Mouse (Mus musculus) liver, embryonic 13.5 days (tissue): ENCODE results near the gene Tmem117. TPM values are rescaled to one million over a fixed set of nuclear protein-coding genes. Genes with fewer than 3 reads are reported as not detected.

Experiments used
- ATAC-seq: fragments of 200-750 bp; cut with Nextera tagmentation; 2 replicates; pipeline ENCODE4 v1.8.0; 2017; ENCODE audit warnings: low read depth, mild to moderate bottlenecking, moderate number of reproducible peaks, moderate library complexity
- DNase-seq: peaks from one replicate; pipeline ENCODE4 v3.0.0; 2022
- H3K27ac ChIP-seq: fragments of 300-500 bp; sonication (generic); 2 replicates; pipeline ENCODE4 v1.5.1; 2015; ENCODE audit warnings: moderate library complexity, mild to moderate bottlenecking, inconsistent platforms
- H3K27me3 ChIP-seq: fragments of 300-500 bp; sonication (generic); 2 replicates; pipeline ENCODE4 v1.6.1; 2015; ENCODE audit warnings: mild to moderate bottlenecking, inconsistent platforms
- H3K36me3 ChIP-seq: fragments of 300-500 bp; sonication (generic); 2 replicates; pipeline ENCODE4 v1.6.1; 2015; ENCODE audit warnings: mild to moderate bottlenecking, inconsistent platforms
- H3K4me1 ChIP-seq: fragments of 300-500 bp; sonication (generic); replicated peaks from 2 replicates; pipeline ENCODE4 v1.6.1; 2015; ENCODE audit warnings: inconsistent platforms
- H3K4me2 ChIP-seq: fragments of 300-500 bp; sonication (generic); 2 replicates; pipeline ENCODE4 v1.6.1; 2015; ENCODE audit warnings: inconsistent platforms, mild to moderate bottlenecking, moderate library complexity
- H3K4me3 ChIP-seq: fragments of 300-500 bp; sonication (generic); replicated peaks from 2 replicates; pipeline ENCODE4 v1.5.1; 2015; ENCODE audit warnings: mild to moderate bottlenecking, inconsistent platforms
- H3K9ac ChIP-seq: fragments of 300-500 bp; sonication (generic); 2 replicates; pipeline ENCODE4 v1.6.1; 2015; ENCODE audit warnings: mild to moderate bottlenecking, inconsistent platforms
- H3K9me3 ChIP-seq: fragments of 300-500 bp; sonication (generic); replicated peaks from 2 replicates; pipeline ENCODE4 v1.6.1; 2016; ENCODE audit warnings: inconsistent platforms
- WGBS: fragments of 180-500 bp; shearing (Covaris S2); methylation state at CpG from one replicate; pipeline ENCODE4 v1.1.7; 2015; ENCODE audit not compliant: insufficient replicate concordance; 5-methylcytosine and 5-hydroxymethylcytosine counted together
- polyA plus RNA-seq: library from polyadenylated mRNA; unstranded; fragments of >200 nt; fragmentation: Nextera tagmentation; extraction: Ambion mirVana; gene quantifications from 2 replicates; pipeline ENCODE4 v1.2.1, GENCODE M21; 2015

Tmem117 gene
- polyA plus RNA-seq, 1 experiment from 2014 or later = 0.07 TPM

DNA sequence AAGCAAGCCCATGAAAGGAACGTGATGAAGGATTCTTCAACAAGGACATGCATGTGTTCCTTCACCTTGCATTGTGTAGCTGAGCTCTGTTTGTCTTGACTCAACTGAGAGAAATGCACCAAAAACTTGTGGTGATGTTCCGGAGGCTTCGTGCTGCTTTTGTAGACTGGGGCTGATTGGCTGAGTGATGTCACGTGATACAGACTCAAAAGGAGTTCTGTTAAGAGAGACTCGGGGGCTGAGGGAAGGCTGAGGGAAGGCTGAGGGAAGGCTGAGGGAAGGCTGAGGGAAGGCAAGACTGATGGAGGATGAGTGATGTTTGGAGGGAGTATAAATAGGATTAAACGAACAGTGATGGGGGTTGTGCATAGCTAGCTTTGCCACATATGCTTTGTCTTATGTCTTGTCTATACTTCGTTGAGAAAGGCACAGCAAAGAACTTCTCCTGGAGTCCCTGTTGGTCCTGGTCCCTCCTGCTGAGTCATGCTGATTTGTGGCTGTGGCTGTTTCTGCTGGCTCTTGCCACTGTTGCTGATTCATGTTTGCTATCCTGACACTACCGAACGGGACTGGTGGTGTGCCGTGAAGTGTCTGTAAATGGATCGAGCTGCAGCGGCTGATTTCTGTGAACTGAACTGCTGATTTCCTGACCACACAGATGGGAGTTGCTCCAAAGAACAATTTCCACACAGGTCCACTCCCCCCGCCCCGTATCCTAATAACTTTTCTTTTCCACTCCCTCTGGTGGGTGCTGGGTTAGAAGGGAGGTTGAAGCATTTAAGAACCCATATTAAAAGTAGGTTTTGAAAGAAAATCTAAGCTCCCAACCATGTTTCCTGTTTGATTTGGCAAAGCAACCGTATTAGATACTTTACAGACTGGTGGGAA, 185.4 kb downstream of the Tmem117 start:
- Histone ChIP-seq H3K36me3 (no peaks in the 10 kb centered on the region), H3K9ac (no peak overlapping the region), H3K4me1 (no peaks in the 10 kb centered on the region), H3K4me3 (no peak overlapping the region), H3K4me2 (no peak overlapping the region), H3K27ac (no peak overlapping the region), H3K27me3 (no peaks in the 10 kb centered on the region), H3K9me3 (0 out of 2 replicates have a peak, but pooled peaks cover 8% of the 10 kb centered on the region)
- WGBS = 71% methylated on average over 15 of the region's 15 CpGs
- no peak for DNase-seq
- no peak for ATAC-seq

DNA sequence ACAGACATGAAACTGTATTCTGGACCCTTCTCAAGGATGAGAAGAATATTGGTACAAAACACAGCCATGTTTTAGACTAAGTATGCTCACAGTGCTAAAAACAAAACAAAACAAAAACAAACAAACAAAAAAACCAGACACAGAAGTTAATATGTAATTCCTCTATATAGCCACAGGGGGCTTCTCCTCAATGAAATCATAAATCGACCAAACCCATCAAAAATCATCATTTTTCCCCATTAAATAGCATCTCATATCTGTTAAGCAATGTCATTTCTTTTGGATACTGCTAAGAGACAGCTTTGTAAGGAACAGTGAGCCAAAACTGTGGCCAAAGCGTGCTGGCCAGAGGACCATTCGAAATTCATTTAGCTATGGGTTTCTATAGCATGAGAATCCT, 206.6 kb downstream of the Tmem117 start:
- H3K27me3 ChIP-seq = no peaks in the 10 kb centered on the region
- ATAC-seq (no peak), DNase-seq (no peak)
- H3K27ac ChIP-seq = no peak overlapping the region
- H3K4me3 ChIP-seq = no peak overlapping the region
- H3K36me3 ChIP-seq = no peaks in the 10 kb centered on the region
- H3K4me1 ChIP-seq = no peaks in the 10 kb centered on the region
- no peak overlapping the region for H3K4me2 ChIP-seq
- WGBS = 51% methylated on average over 3 of the region's 3 CpGs
- H3K9ac ChIP-seq = no peak overlapping the region
- peaks cover 7% of the 10 kb centered on the region; the same call in 1 of the 2 replicates for H3K9me3 ChIP-seq

DNA sequence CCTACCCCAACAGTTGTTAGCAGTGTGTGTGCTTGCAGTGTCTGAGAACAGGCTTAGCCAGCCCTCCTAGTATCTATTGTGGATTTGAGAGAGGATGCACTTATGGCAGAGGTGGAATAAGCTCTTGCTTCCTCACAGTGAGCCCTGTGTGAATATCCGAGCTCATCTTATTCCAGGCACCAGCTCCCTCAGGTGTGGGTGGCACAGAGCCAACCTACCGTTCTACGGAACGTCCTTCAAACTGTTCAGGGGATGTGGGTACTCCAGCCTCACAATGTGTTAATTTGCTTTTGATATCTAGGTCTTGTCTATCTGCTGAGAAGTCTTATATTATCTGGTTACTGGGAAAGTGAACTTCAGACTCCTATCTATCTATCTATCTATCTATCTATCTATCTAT, 209.6 kb downstream of the Tmem117 start:
- 75% methylated on average over 4 of the region's 4 CpGs for WGBS
- no peaks in the 10 kb centered on the region for H3K27me3 ChIP-seq
- H3K9me3 ChIP-seq = peaks cover 9% of the 10 kb centered on the region; the same call in 1 of the 2 replicates
- no peak overlapping the region for H3K4me3 ChIP-seq
- ATAC-seq (no peak), DNase-seq (no peak)
- no peak overlapping the region for H3K27ac ChIP-seq
- no peaks in the 10 kb centered on the region for H3K4me1 ChIP-seq
- H3K4me2 ChIP-seq = no peak overlapping the region
- no peak overlapping the region for H3K9ac ChIP-seq
- no peaks in the 10 kb centered on the region for H3K36me3 ChIP-seq

DNA sequence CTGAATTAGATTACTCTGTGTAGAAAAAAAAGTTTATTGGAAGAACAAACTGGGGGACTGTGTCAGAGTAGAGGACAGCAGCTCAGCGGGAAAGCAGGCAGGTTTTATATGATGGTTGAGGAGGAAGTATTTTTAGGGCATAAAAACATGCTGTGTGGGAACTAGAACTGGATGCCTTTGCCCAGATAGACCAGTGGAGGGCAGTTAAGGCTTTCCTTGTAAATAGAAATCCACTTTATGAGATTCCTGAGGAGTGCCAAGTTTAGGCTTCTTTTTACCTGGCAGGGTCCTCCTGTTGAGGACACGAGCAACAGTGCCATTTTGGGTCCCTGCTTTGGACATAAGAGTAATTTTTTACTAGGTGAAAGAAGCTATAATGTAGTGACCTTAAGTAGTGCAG, 218.5 kb downstream of the Tmem117 start:
- Histone ChIP-seq H3K36me3 (no peaks in the 10 kb centered on the region), H3K9me3 (peaks cover under 1% of the 10 kb centered on the region; the same call in 1 of the 2 replicates), H3K4me3 (no peak overlapping the region), H3K4me2 (no peak overlapping the region), H3K27ac (no peak overlapping the region), H3K27me3 (no peaks in the 10 kb centered on the region), H3K4me1 (no peaks in the 10 kb centered on the region), H3K9ac (no peak overlapping the region)
- no peak for ATAC-seq
- whole genome bisulfite sequencing = 40% methylated on average over 2 of the region's 2 CpGs
- DNase-seq = no peak

DNA sequence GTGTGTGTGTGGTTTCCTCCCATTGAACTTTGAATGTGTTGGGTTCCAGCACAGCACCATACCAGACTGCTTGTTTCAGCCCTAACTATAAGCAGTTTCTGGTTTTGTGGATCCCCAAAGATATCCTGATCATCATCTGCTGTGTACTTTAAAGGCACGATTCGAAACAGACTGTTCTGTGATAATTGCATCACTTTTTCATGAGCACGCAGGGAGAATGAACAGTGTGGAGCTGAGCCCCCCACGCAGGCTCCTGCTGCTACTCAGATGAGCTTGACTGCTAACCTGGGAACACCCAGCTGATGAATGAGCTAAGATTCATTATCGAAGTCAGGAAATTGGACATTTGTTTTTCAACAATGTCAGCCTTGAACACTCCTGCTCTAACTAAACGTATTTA, 230.6 kb downstream of the Tmem117 start:
- H3K27me3 ChIP-seq = no peaks in the 10 kb centered on the region
- H3K9ac ChIP-seq = no peak overlapping the region
- ATAC-seq (no peak), DNase-seq (no peak)
- no peak overlapping the region for H3K4me2 ChIP-seq
- WGBS = 71% methylated on average over 6 of the region's 6 CpGs
- no peak overlapping the region for H3K4me3 ChIP-seq
- H3K27ac ChIP-seq = no peak overlapping the region
- no peaks in the 10 kb centered on the region for H3K36me3 ChIP-seq
- no peaks in the 10 kb centered on the region for H3K4me1 ChIP-seq
- no peaks in the 10 kb centered on the region for H3K9me3 ChIP-seq

DNA sequence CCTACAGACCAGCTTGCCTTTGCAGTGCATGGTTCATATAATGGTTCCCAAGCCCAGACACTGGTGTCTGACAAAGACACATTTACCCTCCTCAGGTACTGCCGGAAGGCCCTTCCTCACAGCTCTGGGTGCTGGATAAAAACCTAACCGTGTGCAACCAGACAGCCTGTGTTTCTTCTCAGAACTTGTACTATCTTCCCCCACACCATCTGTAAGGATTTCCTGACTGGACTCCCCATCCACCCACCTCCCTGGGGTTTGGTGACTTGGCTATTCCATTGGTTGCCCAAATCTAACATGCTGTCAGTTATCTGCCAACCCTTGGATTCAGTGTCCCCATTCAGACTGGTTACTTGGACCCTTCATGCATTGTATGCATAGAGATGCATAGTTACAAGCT, 232.1 kb downstream of the Tmem117 start:
- Histone ChIP-seq H3K36me3 (no peaks in the 10 kb centered on the region), H3K9me3 (0 out of 2 replicates have a peak, but pooled peaks cover 3% of the 10 kb centered on the region), H3K27ac (no peak overlapping the region), H3K9ac (no peak overlapping the region), H3K4me3 (no peak overlapping the region), H3K27me3 (no peaks in the 10 kb centered on the region), H3K4me2 (no peak overlapping the region), H3K4me1 (no peaks in the 10 kb centered on the region)
- ATAC-seq (no peak), DNase-seq (no peak)
- WGBS = 71% methylated on average over 2 of the region's 2 CpGs

DNA sequence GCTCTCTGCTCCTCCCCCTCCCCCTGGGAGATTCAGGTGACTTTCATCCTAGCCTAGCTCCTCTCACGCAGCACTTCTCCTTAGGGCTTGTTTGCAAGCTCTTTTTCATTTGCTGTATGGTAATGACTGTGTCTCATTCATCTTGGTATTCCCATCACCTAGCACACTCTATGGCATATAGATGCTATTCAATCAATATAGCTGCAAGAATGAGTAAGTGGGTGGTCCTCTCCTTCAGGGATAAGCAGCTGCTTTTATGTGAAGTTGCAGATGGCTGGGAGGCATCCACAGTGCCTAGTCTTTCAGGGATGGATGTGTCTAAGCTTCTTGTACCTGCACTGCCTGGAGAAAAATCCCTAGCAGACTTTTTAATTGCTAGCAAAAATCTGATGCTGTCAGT, 235.1 kb downstream of the Tmem117 start:
- Histone ChIP-seq H3K36me3 (no peaks in the 10 kb centered on the region), H3K4me1 (no peaks in the 10 kb centered on the region), H3K9ac (no peak overlapping the region), H3K4me3 (no peak overlapping the region), H3K9me3 (0 out of 2 replicates have a peak, but pooled peaks cover 3% of the 10 kb centered on the region), H3K27ac (no peak overlapping the region), H3K27me3 (no peaks in the 10 kb centered on the region), H3K4me2 (no peak overlapping the region)
- ATAC-seq (no peak), DNase-seq (no peak)
- 29% methylated on average over 1 of the region's 1 CpGs for WGBS

DNA sequence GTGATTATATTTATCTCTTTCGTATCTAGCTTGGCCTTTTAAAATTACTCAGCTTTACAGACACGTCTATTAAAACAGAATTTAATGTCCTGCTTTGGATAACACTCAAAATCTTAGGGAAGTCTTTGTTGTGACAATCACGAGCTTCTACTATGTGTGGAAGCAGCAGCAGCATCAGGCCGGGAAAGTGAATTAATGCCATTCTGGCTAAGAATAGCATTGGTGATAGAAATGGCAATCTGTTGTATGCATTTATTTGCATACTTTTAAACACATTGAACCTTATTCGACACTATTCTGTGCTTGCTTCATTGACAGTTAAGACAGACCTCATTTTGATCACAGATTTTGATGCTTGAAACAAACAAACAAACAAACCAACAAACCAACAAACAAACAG, 239.3 kb downstream of the Tmem117 start:
- Histone ChIP-seq H3K36me3 (no peaks in the 10 kb centered on the region), H3K9me3 (0 out of 2 replicates have a peak, but pooled peaks cover 3% of the 10 kb centered on the region), H3K4me3 (no peak overlapping the region), H3K4me1 (no peaks in the 10 kb centered on the region), H3K9ac (no peak overlapping the region), H3K27me3 (no peaks in the 10 kb centered on the region), H3K27ac (no peak overlapping the region), H3K4me2 (no peak overlapping the region)
- ATAC-seq = no peak
- WGBS = 59% methylated on average over 5 of the region's 5 CpGs
- no peak for DNase-seq

DNA sequence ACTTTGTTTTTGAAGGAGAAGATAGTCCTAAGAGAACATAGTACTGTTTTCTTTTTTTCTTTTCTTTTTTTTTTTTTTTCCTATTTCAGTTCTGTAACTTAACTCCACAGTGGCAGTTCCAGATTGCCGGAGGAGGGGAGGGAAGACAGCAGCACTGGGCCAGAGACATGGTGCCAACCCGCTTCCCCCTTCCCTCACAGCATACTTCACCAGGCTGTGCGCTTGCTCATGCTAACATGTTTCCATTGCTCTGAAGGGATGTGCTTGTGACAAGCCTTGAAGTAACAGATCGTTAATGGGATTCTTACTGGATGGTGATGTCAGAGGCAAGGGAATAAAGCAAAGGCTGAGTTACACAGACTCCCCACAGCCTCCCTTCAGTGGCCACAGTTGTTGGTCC, 256.0 kb downstream of the Tmem117 start:
- Histone ChIP-seq H3K4me3 (no peak overlapping the region), H3K36me3 (no peaks in the 10 kb centered on the region), H3K27me3 (no peaks in the 10 kb centered on the region), H3K9me3 (no peaks in the 10 kb centered on the region), H3K4me1 (no peaks in the 10 kb centered on the region), H3K27ac (no peak overlapping the region), H3K9ac (no peak overlapping the region), H3K4me2 (no peak overlapping the region)
- no peak for ATAC-seq
- WGBS = 54% methylated on average over 4 of the region's 4 CpGs
- DNase-seq = no peak

DNA sequence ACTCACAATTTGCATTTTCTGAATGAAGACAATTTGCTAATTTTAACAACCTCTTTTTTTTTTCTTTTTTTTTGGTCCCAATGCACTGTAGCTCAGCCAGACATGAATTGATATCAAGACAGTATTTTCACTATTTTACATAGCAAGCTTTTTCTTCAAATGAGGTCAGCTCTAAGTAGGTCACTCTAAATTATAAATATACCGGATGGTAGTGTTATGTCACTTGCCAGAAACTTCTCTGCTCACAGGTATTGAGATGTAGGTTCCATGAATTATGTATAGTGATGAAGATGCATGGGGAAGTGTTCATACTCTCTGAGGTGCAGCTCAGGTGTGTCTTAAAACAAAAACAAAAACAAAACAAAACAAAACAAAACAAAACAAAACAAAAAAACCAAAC, 264.2 kb downstream of the Tmem117 start:
- H3K9me3 ChIP-seq = peaks cover 6% of the 10 kb centered on the region; the same call in 1 of the 2 replicates
- H3K27ac ChIP-seq = no peak overlapping the region
- no peak overlapping the region for H3K4me2 ChIP-seq
- no peak for DNase-seq
- H3K4me3 ChIP-seq = no peak overlapping the region
- no peaks in the 10 kb centered on the region for H3K36me3 ChIP-seq
- no peak overlapping the region for H3K9ac ChIP-seq
- 69% methylated on average over 1 of the region's 1 CpGs for WGBS
- ATAC-seq = no peak
- no peaks in the 10 kb centered on the region for H3K4me1 ChIP-seq
- H3K27me3 ChIP-seq = no peaks in the 10 kb centered on the region

DNA sequence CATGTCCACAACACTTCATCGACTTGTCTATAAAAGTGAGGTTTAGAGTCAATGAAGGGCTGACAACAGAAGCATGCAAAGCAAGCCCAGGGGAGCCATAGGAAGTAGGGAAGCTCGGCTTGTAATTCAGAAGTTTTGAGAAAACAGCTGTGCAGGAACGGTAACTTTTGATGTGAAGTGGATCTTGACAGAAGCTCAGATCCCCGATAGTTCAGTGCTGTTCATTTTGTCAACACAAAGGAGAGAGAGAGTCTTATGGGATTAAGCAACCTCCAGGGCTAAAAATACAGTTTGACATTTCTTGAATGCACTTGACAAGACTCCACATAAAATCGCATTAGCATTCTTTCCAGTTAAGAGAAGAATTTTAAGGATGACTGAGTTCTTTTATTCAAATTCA, 265.1 kb downstream of the Tmem117 start:
- Histone ChIP-seq H3K4me2 (no peak overlapping the region), H3K4me3 (no peak overlapping the region), H3K27ac (no peak overlapping the region), H3K27me3 (no peaks in the 10 kb centered on the region), H3K4me1 (no peaks in the 10 kb centered on the region), H3K9me3 (peaks cover 6% of the 10 kb centered on the region; the same call in 1 of the 2 replicates), H3K9ac (no peak overlapping the region), H3K36me3 (no peaks in the 10 kb centered on the region)
- no peak for DNase-seq
- WGBS = 72% methylated on average over 5 of the region's 5 CpGs
- ATAC-seq = no peak

DNA sequence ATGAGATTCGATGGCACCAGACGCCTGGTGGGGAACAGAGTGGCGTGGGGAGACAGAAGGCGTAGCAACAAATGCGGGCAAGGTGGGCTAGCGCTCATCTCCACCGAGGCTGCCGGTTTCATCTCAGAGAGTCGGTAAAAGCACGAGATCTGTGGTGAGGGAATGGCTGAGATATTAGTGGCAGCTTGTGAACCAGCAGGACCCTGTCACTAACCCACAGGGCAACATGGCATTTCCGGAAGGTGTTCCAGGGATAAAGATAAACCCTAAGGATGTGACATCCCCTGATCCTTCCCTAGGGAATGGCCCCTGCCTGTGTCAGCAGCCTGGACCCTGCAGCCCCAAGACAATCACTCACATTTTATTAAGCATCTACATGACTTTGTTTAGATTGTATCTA, 266.6 kb downstream of the Tmem117 start:
- Histone ChIP-seq H3K9me3 (peaks cover 6% of the 10 kb centered on the region; the same call in 1 of the 2 replicates), H3K4me3 (no peak overlapping the region), H3K4me1 (no peaks in the 10 kb centered on the region), H3K36me3 (no peaks in the 10 kb centered on the region), H3K4me2 (no peak overlapping the region), H3K27ac (no peak overlapping the region), H3K9ac (no peak overlapping the region), H3K27me3 (no peaks in the 10 kb centered on the region)
- DNase-seq (no peak), ATAC-seq (no peak)
- WGBS = 79% methylated on average over 11 of the region's 11 CpGs
